Mouse (Mus musculus) left cerebral cortex, postnatal 14 days (tissue): ENCODE results near the gene Ercc6l2. TPM values are rescaled to one million over a fixed set of nuclear protein-coding genes. Genes with fewer than 3 reads are reported as not detected.

Source experiments
- DNase-seq, 2 experiments: peaks; one replicate each; pipeline ENCODE4 v3.0.0; 2021 to 2022; ENCODE audit warnings: low spot score in 2 of 2, mixed read lengths in 1 of 2
- intact Hi-C: fragments of 180-260 bp; cut with DNase I; formaldehyde crosslinking; loops from one replicate; pipeline ENCODE4 v1.15.1; 2025
- long read RNA-seq, 2 experiments: library from polyadenylated mRNA; stranded (forward); transcript quantifications; one replicate each; pipeline ENCODE4 v2.0.0; 2021
- total RNA-seq, 2 experiments: library from RNA; stranded (reverse); gene quantifications; 2 replicates each; pipeline ENCODE4 v1.2.3; 2021

Gene Ercc6l2
- total RNA-seq, result 10 to 100 TPM; 15.2 to 15.5 TPM
- long read RNA-seq, experiment 1, partial matches to known transcripts, result 0 of 3 reads
- long read RNA-seq, experiment 1, other reads (novel, unspliced or antisense), result 3 of 3 reads
- long read RNA-seq, experiment 2, partial matches to known transcripts, result 1 of 3 reads
- long read RNA-seq, experiment 2, other reads (novel, unspliced or antisense), result 2 of 3 reads

GRCm38 (mm10) chr13:63814746-63815681 lies at the start of gene Ercc6l2:
Gene Ercc6l2, plus strand, starts transcription at chr13:63815240.
- intact Hi-C loops, result loop anchor here (2.0 kb wide), 1 partner anchor 242 kb away; the partner anchor contains the start of gene Ptch1
- DNase-seq, result peak; percentile 99

DNA sequence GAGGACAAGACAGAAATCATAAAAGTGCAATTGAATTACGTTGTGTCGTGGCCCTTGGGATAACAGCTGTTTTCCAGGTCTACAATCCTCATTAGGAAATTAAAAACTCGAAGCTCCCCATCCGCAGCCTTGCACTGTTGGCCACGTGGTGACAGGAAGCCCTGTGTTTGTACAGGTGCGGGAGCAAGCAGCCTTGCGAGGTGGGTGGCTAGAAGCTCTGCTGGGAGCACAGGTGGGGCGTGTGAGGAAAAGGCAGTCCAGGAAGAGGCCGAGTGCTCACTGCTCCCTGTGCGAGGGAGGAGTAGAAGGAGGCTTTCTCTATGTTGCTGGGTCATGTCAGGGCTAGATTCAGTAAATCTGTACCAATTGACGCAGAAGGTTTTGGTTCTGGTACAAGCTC lies 49.0 kb upstream of the Ercc6l2 start:
- intact Hi-C loops, result no loop called here

GRCm38 (mm10) chr13:63771009-63771408 lies 44.0 kb upstream of the Ercc6l2 start:
- intact Hi-C loops, result no loop called here
- DNase-seq, result no peak

More for the DNA sequence above, 49.0 kb upstream of the Ercc6l2 start:
- DNase-seq, result no peak

GRCm38 (mm10) chr13:63778925-63779324 lies 36.1 kb upstream of the Ercc6l2 start:
- intact Hi-C loops, result no loop called here
- no peak for DNase-seq

DNA sequence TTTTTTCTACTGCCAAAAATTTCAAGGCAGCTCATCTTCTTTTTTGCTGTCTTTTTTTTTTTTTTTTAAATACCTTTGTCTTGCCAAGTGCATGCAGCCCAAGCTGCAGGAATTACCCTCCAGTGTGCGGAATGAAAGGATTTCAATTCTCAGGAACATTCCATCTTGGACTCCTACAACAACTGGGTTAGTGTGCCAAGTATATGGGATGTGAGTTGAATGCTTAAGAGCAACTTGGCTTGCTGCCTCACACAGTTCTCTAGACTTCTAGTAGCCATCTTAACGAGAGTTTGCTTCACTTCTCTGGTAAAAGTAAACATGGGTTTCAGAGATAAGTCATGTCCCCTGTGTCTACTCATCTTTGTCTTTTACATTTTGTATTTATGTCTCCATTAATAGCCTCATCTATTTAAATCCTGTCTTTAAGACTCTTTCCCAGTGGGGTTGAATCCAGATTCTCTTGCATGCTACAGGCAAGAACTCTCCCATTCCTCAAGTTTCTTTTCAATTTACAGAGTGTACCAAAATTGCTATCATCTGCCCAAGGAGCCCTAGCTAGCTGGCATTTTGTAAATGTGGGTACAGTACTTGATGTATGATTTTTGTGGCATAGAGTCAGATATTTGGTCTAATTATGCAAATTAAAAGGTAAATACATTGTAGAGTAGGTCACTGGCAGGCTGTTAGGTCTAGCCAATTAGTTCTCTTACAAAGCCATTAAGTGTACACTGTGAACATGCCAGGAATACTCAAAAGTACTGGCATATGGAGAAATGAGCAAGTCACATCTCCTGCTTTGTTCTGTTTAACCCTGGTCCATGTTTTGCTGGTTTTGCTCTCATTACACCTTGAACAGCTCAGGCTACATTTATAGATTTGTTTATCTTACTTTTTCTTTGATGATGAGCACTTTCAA lies 35.4 kb upstream of the Ercc6l2 start:
- intact Hi-C loops, result no loop called here
- DNase-seq, result peak; percentile 74 to 82

DNA sequence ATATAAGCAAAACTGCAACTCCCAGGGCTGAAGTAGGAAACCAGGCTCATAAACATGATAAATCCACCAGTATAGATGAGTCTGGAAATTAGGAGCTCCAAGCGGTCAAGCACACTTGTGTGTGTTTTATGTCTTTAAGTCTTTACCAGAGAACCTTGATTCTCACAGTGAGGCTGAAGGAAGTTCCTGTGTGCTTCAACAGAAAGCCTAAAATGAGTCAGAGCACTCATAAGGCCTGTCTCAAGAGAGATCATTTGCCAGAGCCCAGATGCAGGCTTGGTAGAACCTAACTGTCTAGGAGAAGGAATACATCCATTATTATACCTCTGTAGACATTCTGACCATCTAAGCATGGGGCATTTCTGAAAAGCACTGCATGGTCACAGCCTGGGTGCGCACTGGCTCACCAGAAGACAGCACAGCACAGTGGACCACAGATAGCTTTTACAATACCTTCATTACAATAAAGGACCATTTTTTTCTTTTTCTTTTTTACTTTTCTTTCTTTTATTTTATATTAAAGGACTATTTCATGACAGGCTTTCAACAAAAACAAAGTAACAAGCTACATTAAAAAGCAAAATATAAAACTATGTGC lies 22.7 kb upstream of the Ercc6l2 start:
- intact Hi-C loops, result no loop called here
- no peak for DNase-seq

GRCm38 (mm10) chr13:63793345-63794308 lies 21.4 kb upstream of the Ercc6l2 start:
- DNase-seq, result no peak
- intact Hi-C loops, result no loop called here

DNA sequence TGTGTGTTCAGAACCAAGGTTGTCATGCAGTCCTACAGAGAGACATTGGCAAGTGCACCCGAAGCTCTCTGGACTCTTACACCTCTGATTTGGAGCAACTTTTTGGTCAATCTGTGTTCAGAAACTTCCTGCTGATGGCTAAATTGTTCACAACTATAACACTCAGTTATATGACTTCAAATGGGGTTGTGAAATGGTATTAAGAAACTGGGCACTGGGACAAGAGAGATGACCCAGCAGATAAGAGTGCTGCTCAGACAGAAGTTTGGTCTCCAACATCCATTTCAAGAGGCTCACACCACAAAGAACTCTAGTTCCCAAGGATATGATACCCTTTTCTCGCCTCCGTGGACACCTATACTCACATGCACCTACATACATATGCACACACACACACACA lies 16.4 kb upstream of the Ercc6l2 start:
- no peak for DNase-seq
- intact Hi-C loops, result no loop called here

GRCm38 (mm10) chr13:63799940-63800339 lies 15.1 kb upstream of the Ercc6l2 start:
- intact Hi-C loops, result no loop called here
- no peak for DNase-seq

DNA sequence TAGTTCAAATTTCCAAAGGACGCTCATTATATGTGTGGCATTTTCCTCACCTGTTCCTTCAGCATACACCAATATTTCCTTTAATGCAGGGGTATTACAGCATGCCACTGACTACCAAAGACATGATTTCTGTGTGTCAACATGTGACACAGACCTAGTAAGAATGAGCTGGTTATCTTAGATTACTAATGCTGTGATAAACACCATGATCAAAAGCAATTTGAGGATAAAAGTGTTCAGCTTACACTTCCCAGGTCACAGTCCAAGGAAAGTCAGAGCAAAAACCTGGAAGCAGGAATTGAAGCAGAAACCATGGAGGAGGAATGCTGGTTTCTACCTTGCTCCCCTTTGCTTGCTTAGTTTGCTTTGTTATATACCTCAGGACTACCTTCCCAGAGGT lies 13.8 kb upstream of the Ercc6l2 start:
- intact Hi-C loops, result no loop called here
- DNase-seq, result no peak

- no peak for DNase-seq
- intact Hi-C loops, result no loop called here
Measured at GRCm38 (mm10) chr13:63807233-63807632, 7.8 kb upstream of the Ercc6l2 start.

DNA sequence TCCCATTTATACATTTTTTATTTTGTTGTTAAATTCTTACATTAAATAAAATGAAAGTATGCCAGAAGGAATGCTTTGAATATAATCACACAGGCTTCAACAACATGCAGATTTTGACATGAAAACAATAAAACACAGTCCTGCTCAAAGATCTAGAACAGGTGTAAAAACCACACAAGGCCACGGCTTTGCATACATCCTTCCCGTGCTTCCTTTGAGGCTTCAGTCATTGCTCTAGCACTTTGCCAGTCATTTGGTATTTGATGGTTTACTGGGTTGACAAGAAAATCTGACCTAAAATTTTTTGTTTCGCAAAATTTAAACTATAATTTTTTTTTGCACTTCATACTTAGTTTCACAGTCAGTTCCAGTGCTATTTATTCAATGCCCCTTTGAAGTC lies 7.1 kb upstream of the Ercc6l2 start:
- intact Hi-C loops, result no loop called here

GRCm38 (mm10) chr13:63811477-63811876 lies 3.6 kb upstream of the Ercc6l2 start:
- intact Hi-C loops, result no loop called here
- no peak for DNase-seq

More for the DNA sequence above, 7.1 kb upstream of the Ercc6l2 start:
- DNase-seq, result no peak

GRCm38 (mm10) chr13:63815931-63816330 lies 891 bp downstream of the Ercc6l2 start:
- intact Hi-C loops, result loop anchor here (2.0 kb wide), 1 partner anchor 243 kb away; the partner anchor contains the start of gene Ptch1
- DNase-seq, result no peak

DNA sequence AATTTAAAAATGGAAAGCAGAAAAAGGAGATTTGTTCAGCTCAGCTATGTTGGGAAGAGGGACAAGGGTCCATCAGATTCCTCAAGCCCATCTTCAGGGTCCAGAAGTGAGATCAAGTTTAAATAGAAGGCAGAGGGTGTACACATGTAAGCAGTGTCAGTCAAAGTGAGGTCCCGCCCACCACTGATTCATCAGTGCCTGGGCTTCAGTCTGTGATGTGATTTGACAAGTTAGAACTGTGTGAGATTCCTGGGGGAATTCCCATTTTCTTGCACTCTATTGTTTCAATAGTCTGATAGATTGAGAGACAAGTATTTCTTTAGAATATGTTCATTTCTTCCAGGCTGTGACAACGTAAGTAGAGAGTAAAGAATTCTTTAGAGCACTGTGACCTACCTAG lies 30.7 kb downstream of the Ercc6l2 start:
- DNase-seq, result no peak
- intact Hi-C loops, result no loop called here

GRCm38 (mm10) chr13:63850308-63851011 lies 35.4 kb downstream of the Ercc6l2 start:
- intact Hi-C loops, result no loop called here

GRCm38 (mm10) chr13:63872585-63873282 lies 57.7 kb downstream of the Ercc6l2 start:
- no peak for DNase-seq
- intact Hi-C loops, result no loop called here

More at GRCm38 (mm10) chr13:63850308-63851011, 35.4 kb downstream of the Ercc6l2 start:
- no peak for DNase-seq
